Mouse (Mus musculus): ENCODE data around the gene Stab2.

Gene Stab2

GRCm38 (mm10) chr10:86791507-86792184 lies 216.2 kb downstream of the Stab2 start:
- Histone ChIP-seq H3K4me1 (replicated peaks; ENCODE audit: low read depth, low read length) (peaks cover 72% of the 10 kb centered on the region), H3K36me3 (ENCODE audit: insufficient read depth, low read length) (no peaks in the 10 kb centered on the region), H3K4me3 (replicated peaks; ENCODE audit: low read length) (no peak overlapping the region), H3K9me3 (ENCODE audit: low read length) (peaks cover 8% of the 10 kb centered on the region; the same call in 1 of the 2 replicates), H3K27me3 (ENCODE audit: insufficient read depth, low read length) (no peaks in the 10 kb centered on the region)
- TF ChIP-seq POU5F1 (IDR thresholded peaks at IDR 0.05; ENCODE audit: borderline replicate concordance, low read length) (no peak), CTCF (conservative IDR thresholded peaks at IDR 0.05; ENCODE audit: low read length) (no peak), NANOG (IDR thresholded peaks at IDR 0.05; ENCODE audit: borderline replicate concordance, low read length) (no peak)
